Mouse (Mus musculus) kidney, adult 2 months (tissue): ENCODE data around the gene Krt15.

Experiments used
- CTCF ChIP-seq: fragments of 200-500 bp; conservative IDR thresholded peaks from 2 replicates; pipeline ENCODE4 v1.5.1; 2011; ENCODE audit warnings: low read depth, mild to moderate bottlenecking, control low read depth, low read length, moderate library complexity, mixed read lengths; ENCODE audit not compliant: insufficient read depth, insufficient read length
- POLR2A ChIP-seq: fragments of 200-500 bp; IDR thresholded peaks from one replicate; pipeline ENCODE4 v1.6.1; 2011; ENCODE audit warnings: low read depth, low read length, control low read depth

- TF ChIP-seq POLR2A (no peak), CTCF (no peak)
These were observed 35.3 kb downstream of the Krt15 start for GRCm38 (mm10) chr11:100100391-100100790.
